Mouse (Mus musculus) lung, postnatal 0 days (tissue): ENCODE measurements around the gene Hc.

Experiments used
- CTCF ChIP-seq: IDR thresholded peaks from 2 replicates; pipeline ENCODE4 v1.5.1; 2016; ENCODE audit warnings: antibody characterized with exemption, mild to moderate bottlenecking
- EP300 ChIP-seq: IDR thresholded peaks from 2 replicates; pipeline ENCODE4 v1.6.1; 2016; ENCODE audit warnings: antibody characterized with exemption, mild to moderate bottlenecking, control low read depth

- no peak for TF ChIP-seq CTCF
- TF ChIP-seq EP300: no peak
Observed at GRCm38 (mm10) chr2:35060256-35060655, 982 bp downstream of the Hc start.
